Mouse (Mus musculus): ENCODE data around the gene Gm49358.

Gm49358 gene

GRCm38 (mm10) chr10:86814292-86815131, 50.7 kb downstream of the Gm49358 start:
- peak; percentile 35 to 42 for DNase-seq (ENCODE audit: low spot score in 2 of 2)

GRCm38 (mm10) chr10:86815133-86815532, 51.4 kb downstream of the Gm49358 start:
- no peak for DNase-seq (ENCODE audit: low spot score in 2 of 2)

GRCm38 (mm10) chr10:86819649-86820165, 55.9 kb downstream of the Gm49358 start:
- peak; percentile 35 to 54 for DNase-seq (ENCODE audit: low spot score in 2 of 2)

GRCm38 (mm10) chr10:86821014-86821413, 57.2 kb downstream of the Gm49358 start:
- DNase-seq (ENCODE audit: low spot score in 2 of 2): no peak

- no peak for DNase-seq (ENCODE audit: low spot score in 2 of 2)
Measured at GRCm38 (mm10) chr10:86824093-86824492, 60.3 kb downstream of the Gm49358 start.

GRCm38 (mm10) chr10:86824871-86825270, 61.1 kb downstream of the Gm49358 start:
- DNase-seq (ENCODE audit: low spot score in 2 of 2): no peak

GRCm38 (mm10) chr10:86825871-86826522, 62.2 kb downstream of the Gm49358 start:
- DNase-seq (ENCODE audit: low spot score in 2 of 2): peak; percentile 66 to 78

GRCm38 (mm10) chr10:86826929-86827328, 63.2 kb downstream of the Gm49358 start:
- DNase-seq (ENCODE audit: low spot score in 2 of 2): no peak

GRCm38 (mm10) chr10:86828221-86829135, 64.7 kb downstream of the Gm49358 start:
- no peak for DNase-seq (ENCODE audit: low spot score in 2 of 2)

GRCm38 (mm10) chr10:86829515-86829914, 65.7 kb downstream of the Gm49358 start:
- DNase-seq (ENCODE audit: low spot score in 2 of 2): no peak

- DNase-seq (ENCODE audit: low spot score in 2 of 2): no peak
Measured at GRCm38 (mm10) chr10:86836784-86837183, 73.0 kb downstream of the Gm49358 start.

- no peak for DNase-seq (ENCODE audit: low spot score in 2 of 2)
Measured at GRCm38 (mm10) chr10:86838827-86839226, 75.1 kb downstream of the Gm49358 start.

- no peak for DNase-seq (ENCODE audit: low spot score in 2 of 2)
Measured at GRCm38 (mm10) chr10:86842659-86843058, 78.9 kb downstream of the Gm49358 start.

- no peak for DNase-seq (ENCODE audit: low spot score in 2 of 2)
Measured at GRCm38 (mm10) chr10:86846926-86847467, 83.2 kb downstream of the Gm49358 start.

- DNase-seq (ENCODE audit: low spot score in 2 of 2): no peak
Measured at GRCm38 (mm10) chr10:86849087-86849486, 85.3 kb downstream of the Gm49358 start.

GRCm38 (mm10) chr10:86849508-86849907, 85.7 kb downstream of the Gm49358 start:
- DNase-seq (ENCODE audit: low spot score in 2 of 2): peak in 1 of 2 experiments; percentile 7

GRCm38 (mm10) chr10:86852160-86852559, 88.4 kb downstream of the Gm49358 start:
- DNase-seq (ENCODE audit: low spot score in 2 of 2): no peak

- no peak for DNase-seq (ENCODE audit: low spot score in 2 of 2)
Measured at GRCm38 (mm10) chr10:86853433-86853832, 89.7 kb downstream of the Gm49358 start.

GRCm38 (mm10) chr10:86860396-86860795, 96.6 kb downstream of the Gm49358 start:
- no peak for DNase-seq (ENCODE audit: low spot score in 2 of 2)

GRCm38 (mm10) chr10:86862496-86862895, 98.7 kb downstream of the Gm49358 start:
- DNase-seq (ENCODE audit: low spot score in 2 of 2): no peak

- no peak for DNase-seq (ENCODE audit: low spot score in 2 of 2)
Measured at GRCm38 (mm10) chr10:86863429-86863828, 99.7 kb downstream of the Gm49358 start.
